Mouse (Mus musculus): ENCODE measurements around the gene Srpk1. TPM values are rescaled to one million over a fixed set of nuclear protein-coding genes. Genes with fewer than 3 reads are reported as not detected.

Srpk1 gene
- total and polyA plus RNA-seq, 3 experiments = 119 to 211 (median 125) TPM

- TF ChIP-seq SMC3 (IDR thresholded peaks at IDR 0.05; ENCODE audit: low read depth, low read length) (peak; percentile 23; the same call in 1 of the 2 replicates), CTCF (IDR thresholded peaks at IDR 0.05 in 2 of 3, conservative IDR thresholded peaks at IDR 0.05 in 1 of 3; ENCODE audit: control insufficient read depth in 1 of 3, insufficient read depth in 1 of 3, low read depth in 2 of 3, low read length in 3 of 3, poor library complexity in 1 of 3, severe bottlenecking in 1 of 3) (peak; percentile 46 to 62 (median 48)), MXI1 (IDR thresholded peaks at IDR 0.05; ENCODE audit: low read depth, low read length) (0 out of 2 replicates have a peak, but pooled peaks have one; percentile 1), POLR2A (IDR thresholded peaks at IDR 0.05; ENCODE audit: control insufficient read depth in 1 of 2, insufficient read depth in 1 of 2, low read depth in 1 of 2, low read length in 2 of 2, poor library complexity in 1 of 2) (no peak)
- Histone ChIP-seq H3K27ac (ENCODE audit: control insufficient read depth, low read depth, low read length) (0 out of 2 replicates have a peak overlapping the region, but pooled peaks have one; percentile 2), H3K27me3 (ENCODE audit: control insufficient read depth in 1 of 2, insufficient read depth in 2 of 2, low read length in 2 of 2) (no peaks in the 10 kb centered on the region), H3K9ac (ENCODE audit: control insufficient read depth, low read depth, low read length, poor library complexity, severe bottlenecking) (no peak overlapping the region), H3K9me3 (replicated peaks; ENCODE audit: insufficient read depth, low read length) (no peaks in the 10 kb centered on the region), H3K79me2 (ENCODE audit: control insufficient read depth, insufficient read depth, low read length, poor library complexity) (no peaks in the 10 kb centered on the region), H3K4me1 (ENCODE audit: control insufficient read depth in 1 of 2, insufficient read depth in 2 of 2, low read length in 2 of 2) (peaks cover 34 to 47% of the 10 kb centered on the region in 2 experiments), H3K4me3 (ENCODE audit: control insufficient read depth in 1 of 2, insufficient read depth in 1 of 2, low read depth in 2 of 2, low read length in 2 of 2) (peak overlapping the region in 1 of 2 experiments; percentile 35; a peak in 1 of 4 replicates), H3K36me3 (ENCODE audit: control insufficient read depth in 1 of 2, insufficient read depth in 2 of 2, low read length in 2 of 2) (peaks cover 0 to 38% of the 10 kb centered on the region in 2 experiments; a peak in 2 of 4 replicates)
- peak; percentile 48 for DNase-seq (ENCODE audit: low read depth, low spot score)
These were observed 6.6 kb upstream of the Srpk1 start for GRCm38 (mm10) chr17:28629125-28629524.

GRCm38 (mm10) chr17:28628248-28629124 lies 6.0 kb upstream of the Srpk1 start:
- peaks cover 34 to 47% of the 10 kb centered on the region in 2 experiments for H3K4me1 ChIP-seq (ENCODE audit: control insufficient read depth in 1 of 2, insufficient read depth in 2 of 2, low read length in 2 of 2)
- peak overlapping the region; percentile 38 for H3K27ac ChIP-seq (ENCODE audit: control insufficient read depth, low read depth, low read length)
- no peaks in the 10 kb centered on the region for H3K27me3 ChIP-seq (ENCODE audit: control insufficient read depth in 1 of 2, insufficient read depth in 2 of 2, low read length in 2 of 2)
- H3K9me3 ChIP-seq (replicated peaks; ENCODE audit: insufficient read depth, low read length) = no peaks in the 10 kb centered on the region
- peak; percentile 67 for DNase-seq (ENCODE audit: low read depth, low spot score)
- H3K4me3 ChIP-seq (ENCODE audit: control insufficient read depth in 1 of 2, insufficient read depth in 1 of 2, low read depth in 2 of 2, low read length in 2 of 2) = peak overlapping the region; percentile 5 to 61; a peak in 3 of 4 replicates
- H3K9ac ChIP-seq (ENCODE audit: control insufficient read depth, low read depth, low read length, poor library complexity, severe bottlenecking) = peak overlapping the region; percentile 42
- no peaks in the 10 kb centered on the region for H3K79me2 ChIP-seq (ENCODE audit: control insufficient read depth, insufficient read depth, low read length, poor library complexity)
- H3K36me3 ChIP-seq (ENCODE audit: control insufficient read depth in 1 of 2, insufficient read depth in 2 of 2, low read length in 2 of 2) = peaks cover 0 to 38% of the 10 kb centered on the region in 2 experiments; a peak in 2 of 4 replicates
- peak; percentile 50; the same call in 1 of the 2 replicates for TF ChIP-seq GATA1 (IDR thresholded peaks at IDR 0.05; ENCODE audit: low read depth, low read length)
- TF ChIP-seq CTCF (IDR thresholded peaks at IDR 0.05 in 2 of 3, conservative IDR thresholded peaks at IDR 0.05 in 1 of 3; ENCODE audit: control insufficient read depth in 1 of 3, insufficient read depth in 1 of 3, low read depth in 2 of 3, low read length in 3 of 3, poor library complexity in 1 of 3, severe bottlenecking in 1 of 3) = no peak
- no peak for TF ChIP-seq POLR2AphosphoS2 (IDR thresholded peaks at IDR 0.05; ENCODE audit: low read length)
- TF ChIP-seq EP300 (IDR thresholded peaks at IDR 0.05; ENCODE audit: low read depth in 1 of 2, low read length in 2 of 2) = peak; percentile 15 to 39; a peak in 3 of 4 replicates
- TF ChIP-seq SMC3 (IDR thresholded peaks at IDR 0.05; ENCODE audit: low read depth, low read length) = no peak
- TF ChIP-seq E2F4 (IDR thresholded peaks at IDR 0.05; ENCODE audit: borderline replicate concordance, low read depth, low read length) = no peak
- no peak for TF ChIP-seq MEF2A (IDR thresholded peaks at IDR 0.05; ENCODE audit: extremely low read depth, insufficient replicate concordance, low read depth, low read length, poor library complexity, severe bottlenecking)
- peak; percentile 75; the same call in 1 of the 2 replicates for TF ChIP-seq BHLHE40 (IDR thresholded peaks at IDR 0.05; ENCODE audit: borderline replicate concordance, low read depth, low read length)
- no peak for TF ChIP-seq UBTF (IDR thresholded peaks at IDR 0.05; ENCODE audit: borderline replicate concordance, insufficient read depth, low read depth, low read length)
- TF ChIP-seq USF1 (IDR thresholded peaks at IDR 0.05; ENCODE audit: low read depth, low read length) = no peak
- no peak for TF ChIP-seq MAX (IDR thresholded peaks at IDR 0.05; ENCODE audit: low read length)
- no peak for TF ChIP-seq GABPA (IDR thresholded peaks at IDR 0.05; ENCODE audit: low read depth, low read length)
- TF ChIP-seq NRF1 (IDR thresholded peaks at IDR 0.05; ENCODE audit: insufficient read depth, low read depth, low read length, poor library complexity, severe bottlenecking) = no peak
- no peak for TF ChIP-seq SIN3A (IDR thresholded peaks at IDR 0.05; ENCODE audit: low read length)
- peak; percentile 31; the same call in 1 of the 2 replicates for TF ChIP-seq ETS1 (IDR thresholded peaks at IDR 0.05; ENCODE audit: low read depth, low read length)
- TF ChIP-seq ZKSCAN1 (IDR thresholded peaks at IDR 0.05; ENCODE audit: low read depth, low read length) = no peak
- TF ChIP-seq MYC (IDR thresholded peaks at IDR 0.05; ENCODE audit: low read depth, low read length) = no peak
- TF ChIP-seq ZC3H11A (IDR thresholded peaks at IDR 0.05; ENCODE audit: low read depth, low read length) = no peak
- TF ChIP-seq TCF12 (IDR thresholded peaks at IDR 0.05; ENCODE audit: low read depth, low read length) = no peak
- no peak for TF ChIP-seq RAD21 (IDR thresholded peaks at IDR 0.05; ENCODE audit: low read depth, low read length)
- no peak for TF ChIP-seq USF2 (IDR thresholded peaks at IDR 0.05; ENCODE audit: borderline replicate concordance in 1 of 2, insufficient read depth in 1 of 2, low read depth in 1 of 2, low read length in 2 of 2)
- TF ChIP-seq ELF1 (IDR thresholded peaks at IDR 0.05; ENCODE audit: low read depth, low read length) = no peak
- TF ChIP-seq MAFK (IDR thresholded peaks at IDR 0.05; ENCODE audit: borderline replicate concordance, low read depth, low read length) = no peak
- no peak for TF ChIP-seq CHD1 (IDR thresholded peaks at IDR 0.05; ENCODE audit: low read depth, low read length)
- no peak for TF ChIP-seq RCOR1 (IDR thresholded peaks at IDR 0.05; ENCODE audit: low read depth, low read length)

Measured in MEL (cell line).